Mouse (Mus musculus): ENCODE measurements around the gene Mcee.

Mcee gene

DNA sequence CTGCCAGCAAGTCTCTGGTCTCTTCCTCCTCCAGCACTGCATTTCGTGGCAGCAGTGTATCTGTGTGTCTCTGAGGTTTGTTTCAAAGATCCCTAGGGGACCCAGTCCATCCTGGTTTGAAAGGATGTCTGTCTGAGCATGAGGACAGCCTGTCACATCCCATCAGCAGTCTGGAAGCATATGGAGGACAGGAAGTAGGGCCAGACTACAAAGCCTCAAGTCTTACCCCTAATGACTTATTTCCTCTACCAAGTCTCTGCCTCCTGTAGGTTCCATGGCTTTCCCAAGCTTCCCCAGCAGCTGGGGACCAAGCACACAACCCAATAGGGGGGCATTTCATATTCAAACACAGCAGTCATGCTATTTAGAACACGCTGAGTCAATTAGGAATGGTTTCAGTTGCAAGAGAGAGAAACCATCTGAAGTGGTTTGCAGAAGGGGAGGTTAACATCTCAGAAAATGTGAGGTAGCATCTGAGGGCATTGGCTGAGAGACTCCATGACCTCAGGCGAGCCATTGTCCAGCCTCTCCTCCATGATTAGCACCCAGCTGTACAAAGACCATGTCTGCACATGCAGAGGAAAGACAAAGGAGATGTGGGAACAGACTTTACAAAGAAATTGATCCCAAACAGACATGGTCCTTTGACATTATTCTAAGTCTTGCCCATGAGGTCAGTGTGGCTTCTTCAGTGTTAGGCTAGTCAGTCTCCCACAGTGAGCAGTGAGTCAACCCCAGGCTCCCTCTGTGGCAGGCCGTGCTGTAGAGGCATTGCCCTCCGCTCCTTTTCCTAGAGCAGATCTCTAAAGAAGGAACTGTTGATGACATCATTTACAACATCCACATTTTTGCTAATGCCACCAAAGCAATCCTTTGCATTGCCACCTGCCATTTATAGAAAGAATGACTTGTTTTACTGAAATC, 47.5 kb downstream of the Mcee start:
- no peak for DNase-seq

- DNase-seq = no peak
Observed at GRCm38 (mm10) chr7:64440519-64440918, 48.1 kb downstream of the Mcee start.

GRCm38 (mm10) chr7:64450631-64451030, 58.2 kb downstream of the Mcee start:
- no peak for DNase-seq

GRCm38 (mm10) chr7:64451441-64451840, 59.0 kb downstream of the Mcee start:
- peak; percentile 75 to 81 for DNase-seq

GRCm38 (mm10) chr7:64451861-64452382, 59.5 kb downstream of the Mcee start:
- DNase-seq = no peak

GRCm38 (mm10) chr7:64452471-64453222, 60.2 kb downstream of the Mcee start:
- DNase-seq = peak; percentile 48 to 53

DNA sequence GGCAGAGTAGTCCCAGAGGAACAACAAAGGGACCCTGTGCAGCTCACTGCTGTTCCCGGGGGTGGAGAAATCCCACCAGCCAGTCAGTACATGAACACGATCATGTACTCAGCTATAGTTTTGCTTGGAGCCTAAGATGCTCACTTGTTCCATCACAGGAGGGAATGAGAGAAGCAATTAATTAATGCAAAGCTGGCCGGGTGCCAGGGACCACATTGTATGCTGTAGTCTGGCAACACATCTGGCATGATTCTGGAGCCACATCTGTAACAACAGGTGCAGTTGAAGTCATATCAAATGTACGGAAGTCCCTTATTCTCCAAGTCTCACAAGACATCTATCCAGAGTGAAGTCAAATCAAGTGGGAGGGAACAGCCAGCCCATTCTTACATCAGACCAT, 63.8 kb downstream of the Mcee start:
- DNase-seq = no peak

DNA sequence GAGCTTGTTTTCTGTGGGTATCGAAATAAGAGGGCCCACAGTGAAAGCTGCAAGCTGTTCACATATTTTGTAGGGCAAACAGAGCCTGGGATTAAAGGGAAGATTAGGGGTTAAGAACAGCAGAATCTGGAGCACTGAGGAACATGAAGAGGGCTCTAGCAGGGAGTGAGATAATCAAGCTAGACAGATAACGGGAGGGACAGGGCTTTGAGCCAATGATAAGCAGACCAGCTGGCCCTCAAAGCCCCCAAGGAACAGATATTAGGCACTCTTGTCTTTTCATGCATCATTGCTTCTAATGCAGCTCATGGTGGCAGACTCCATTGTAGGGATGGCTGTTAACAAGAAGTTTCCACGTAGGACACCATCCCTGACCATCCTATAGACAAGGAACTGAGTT, 64.3 kb downstream of the Mcee start:
- no peak for DNase-seq

- DNase-seq = no peak
Observed at GRCm38 (mm10) chr7:64457811-64458210, 65.4 kb downstream of the Mcee start.

All from cerebellum, postnatal 36 days (tissue).